Mouse (Mus musculus): ENCODE results near the gene Gaa. TPM values are rescaled to one million over a fixed set of nuclear protein-coding genes. Genes with fewer than 3 reads are reported as not detected.

The Gaa gene
- polyA plus RNA-seq, 1 experiment, result not detected

GRCm38 (mm10) chr11:119307916-119308315 is 40.2 kb downstream of the Gaa start:
- TF ChIP-seq CTCF (IDR thresholded peaks at IDR 0.05; ENCODE audit: insufficient read depth, low read depth, low read length) (no peak), POLR2A (IDR thresholded peaks at IDR 0.05; ENCODE audit: insufficient read depth, low read depth, low read length) (no peak)
- H3K4me3 ChIP-seq (ENCODE audit: insufficient read depth, low read depth, low read length), result no peak overlapping the region
- 41% methylated on average over 11 of the region's 11 CpGs for WGBS
- no peaks in the 10 kb centered on the region for H3K4me1 ChIP-seq (ENCODE audit: control insufficient read depth, insufficient read depth, low read length)
- H3K27ac ChIP-seq (ENCODE audit: insufficient read depth, low read depth, low read length), result no peak overlapping the region

GRCm38 (mm10) chr11:119310621-119311020 is 42.9 kb downstream of the Gaa start:
- no peak for TF ChIP-seq POLR2A (IDR thresholded peaks at IDR 0.05; ENCODE audit: insufficient read depth, low read depth, low read length)
- no peak for TF ChIP-seq CTCF (IDR thresholded peaks at IDR 0.05; ENCODE audit: insufficient read depth, low read depth, low read length)
- no peak overlapping the region for H3K4me3 ChIP-seq (ENCODE audit: insufficient read depth, low read depth, low read length)
- H3K27ac ChIP-seq (ENCODE audit: insufficient read depth, low read depth, low read length), result no peak overlapping the region
- WGBS, result 21% methylated on average over 10 of the region's 10 CpGs
- no peaks in the 10 kb centered on the region for H3K4me1 ChIP-seq (ENCODE audit: control insufficient read depth, insufficient read depth, low read length)

GRCm38 (mm10) chr11:119314252-119314936 is 46.7 kb downstream of the Gaa start:
- WGBS, result 80% methylated on average over 17 of the region's 17 CpGs
- peaks cover 6% of the 10 kb centered on the region; the same call in 1 of the 2 replicates for H3K4me1 ChIP-seq (ENCODE audit: control insufficient read depth, insufficient read depth, low read length)
- no peak for TF ChIP-seq POLR2A (IDR thresholded peaks at IDR 0.05; ENCODE audit: insufficient read depth, low read depth, low read length)
- no peak overlapping the region for H3K27ac ChIP-seq (ENCODE audit: insufficient read depth, low read depth, low read length)
- H3K4me3 ChIP-seq (ENCODE audit: insufficient read depth, low read depth, low read length), result no peak overlapping the region

- WGBS, result 76% methylated on average over 4 of the region's 4 CpGs
- Histone ChIP-seq H3K4me3 (ENCODE audit: insufficient read depth, low read depth, low read length) (no peak overlapping the region), H3K27ac (ENCODE audit: insufficient read depth, low read depth, low read length) (no peak overlapping the region), H3K4me1 (ENCODE audit: control insufficient read depth, insufficient read depth, low read length) (peaks cover 6% of the 10 kb centered on the region; the same call in 1 of the 2 replicates)
- no peak for TF ChIP-seq POLR2A (IDR thresholded peaks at IDR 0.05; ENCODE audit: insufficient read depth, low read depth, low read length)
- no peak for TF ChIP-seq CTCF (IDR thresholded peaks at IDR 0.05; ENCODE audit: insufficient read depth, low read depth, low read length)
Measured at GRCm38 (mm10) chr11:119316720-119317119, 49.0 kb downstream of the Gaa start.

GRCm38 (mm10) chr11:119322521-119322920 is 54.8 kb downstream of the Gaa start:
- Histone ChIP-seq H3K4me1 (ENCODE audit: control insufficient read depth, insufficient read depth, low read length) (no peaks in the 10 kb centered on the region), H3K4me3 (ENCODE audit: insufficient read depth, low read depth, low read length) (no peak overlapping the region), H3K27ac (ENCODE audit: insufficient read depth, low read depth, low read length) (no peak overlapping the region)
- TF ChIP-seq CTCF (IDR thresholded peaks at IDR 0.05; ENCODE audit: insufficient read depth, low read depth, low read length), result no peak
- no peak for TF ChIP-seq POLR2A (IDR thresholded peaks at IDR 0.05; ENCODE audit: insufficient read depth, low read depth, low read length)
- WGBS, result 81% methylated on average over 13 of the region's 13 CpGs

GRCm38 (mm10) chr11:119325068-119325467 is 57.4 kb downstream of the Gaa start:
- Histone ChIP-seq H3K27ac (ENCODE audit: insufficient read depth, low read depth, low read length) (no peak overlapping the region), H3K4me3 (ENCODE audit: insufficient read depth, low read depth, low read length) (no peak overlapping the region), H3K4me1 (ENCODE audit: control insufficient read depth, insufficient read depth, low read length) (no peaks in the 10 kb centered on the region)
- WGBS, result 84% methylated on average over 1 of the region's 1 CpGs
- TF ChIP-seq CTCF (IDR thresholded peaks at IDR 0.05; ENCODE audit: insufficient read depth, low read depth, low read length) (no peak), POLR2A (IDR thresholded peaks at IDR 0.05; ENCODE audit: insufficient read depth, low read depth, low read length) (no peak)

- 66% methylated on average over 4 of the region's 4 CpGs for WGBS
- TF ChIP-seq CTCF (IDR thresholded peaks at IDR 0.05; ENCODE audit: insufficient read depth, low read depth, low read length) (no peak), POLR2A (IDR thresholded peaks at IDR 0.05; ENCODE audit: insufficient read depth, low read depth, low read length) (no peak)
- Histone ChIP-seq H3K4me1 (ENCODE audit: control insufficient read depth, insufficient read depth, low read length) (no peaks in the 10 kb centered on the region), H3K4me3 (ENCODE audit: insufficient read depth, low read depth, low read length) (no peak overlapping the region), H3K27ac (ENCODE audit: insufficient read depth, low read depth, low read length) (no peak overlapping the region)
Measured at GRCm38 (mm10) chr11:119330592-119330991, 62.9 kb downstream of the Gaa start.

- WGBS, result 56% methylated on average over 3 of the region's 3 CpGs
- no peak overlapping the region for H3K4me3 ChIP-seq (ENCODE audit: insufficient read depth, low read depth, low read length)
- no peak for TF ChIP-seq POLR2A (IDR thresholded peaks at IDR 0.05; ENCODE audit: insufficient read depth, low read depth, low read length)
- TF ChIP-seq CTCF (IDR thresholded peaks at IDR 0.05; ENCODE audit: insufficient read depth, low read depth, low read length), result no peak
- H3K27ac ChIP-seq (ENCODE audit: insufficient read depth, low read depth, low read length), result no peak overlapping the region
- H3K4me1 ChIP-seq (ENCODE audit: control insufficient read depth, insufficient read depth, low read length), result no peaks in the 10 kb centered on the region
Measured at GRCm38 (mm10) chr11:119331970-119332369, 64.3 kb downstream of the Gaa start.

Other genes with a start within 250 kb of the Gaa start
- not detected in 2 replicates for gene Cbx2, start 244.9 kb upstream of the Gaa start, polyA plus RNA-seq (2012; ENCODE audit: insufficient read depth, insufficient read length, low replicate concordance, missing spikeins)
- not detected in 2 replicates for gene Cbx8, start 226.9 kb upstream of the Gaa start, polyA plus RNA-seq (2012; ENCODE audit: insufficient read depth, insufficient read length, low replicate concordance, missing spikeins)
- not detected in 2 replicates for gene Cbx4, start 181.7 kb upstream of the Gaa start, polyA plus RNA-seq (2012; ENCODE audit: insufficient read depth, insufficient read length, low replicate concordance, missing spikeins)
- not detected in 2 replicates for gene Tbc1d16, start 39.4 kb upstream of the Gaa start, polyA plus RNA-seq (2012; ENCODE audit: insufficient read depth, insufficient read length, low replicate concordance, missing spikeins)
- gene Ccdc40, start 39.3 kb upstream of the Gaa start, polyA plus RNA-seq (2012; ENCODE audit: insufficient read depth, insufficient read length, low replicate concordance, missing spikeins), result not detected in 2 replicates
- not detected in 2 replicates for gene Eif4a3, start 32.2 kb downstream of the Gaa start, polyA plus RNA-seq (2012; ENCODE audit: insufficient read depth, insufficient read length, low replicate concordance, missing spikeins)
- gene Card14, start 39.9 kb downstream of the Gaa start, polyA plus RNA-seq (2012; ENCODE audit: insufficient read depth, insufficient read length, low replicate concordance, missing spikeins), result not detected in 2 replicates
- not detected in 2 replicates for gene Sgsh, start 87.6 kb downstream of the Gaa start, polyA plus RNA-seq (2012; ENCODE audit: insufficient read depth, insufficient read length, low replicate concordance, missing spikeins)
- not detected in 2 replicates for gene Slc26a11, start 87.7 kb downstream of the Gaa start, polyA plus RNA-seq (2012; ENCODE audit: insufficient read depth, insufficient read length, low replicate concordance, missing spikeins)
- gene Rnf213, start 125.2 kb downstream of the Gaa start, polyA plus RNA-seq (2012; ENCODE audit: insufficient read depth, insufficient read length, low replicate concordance, missing spikeins), result not detected in 2 replicates
- gene Endov, start 223.5 kb downstream of the Gaa start, polyA plus RNA-seq (2012; ENCODE audit: insufficient read depth, insufficient read length, low replicate concordance, missing spikeins), result not detected in 2 replicates

All from olfactory bulb, adult 2 months (tissue).